Mouse (Mus musculus): ENCODE results near the gene Galntl5. TPM values are rescaled to one million over a fixed set of nuclear protein-coding genes. Genes with fewer than 3 reads are reported as not detected.
"Not testable (repeated sequence)": the region's sequence is repeated elsewhere in the genome, so short reads cannot be mapped to it uniquely, and the experiment has no call there.

The Galntl5 gene
- total RNA-seq, 2 experiments from 2014 or later = not detected

DNA sequence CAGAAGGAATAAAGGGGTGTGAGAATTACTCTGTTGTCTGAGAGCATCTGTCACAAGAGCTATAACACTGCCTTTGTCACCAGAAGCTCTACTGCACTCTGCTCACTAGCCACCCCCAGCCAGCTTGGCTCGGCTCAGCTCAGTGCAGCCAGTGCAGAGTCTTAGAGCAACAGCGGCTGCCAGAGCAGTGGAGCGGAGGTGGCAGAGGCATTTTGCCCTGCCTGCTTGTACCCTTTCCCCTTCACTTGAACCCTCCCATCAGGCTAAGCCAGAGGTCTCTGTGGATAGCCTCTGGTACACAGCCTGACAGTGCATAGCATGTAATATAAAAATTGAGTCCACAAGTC, 15.5 kb upstream of the Galntl5 start:
- intact Hi-C loops (cut with DNase I) = loop anchor here (1.0 kb wide), 1 partner anchor 142 kb away; no protein-coding TSS in a partner anchor

DNA sequence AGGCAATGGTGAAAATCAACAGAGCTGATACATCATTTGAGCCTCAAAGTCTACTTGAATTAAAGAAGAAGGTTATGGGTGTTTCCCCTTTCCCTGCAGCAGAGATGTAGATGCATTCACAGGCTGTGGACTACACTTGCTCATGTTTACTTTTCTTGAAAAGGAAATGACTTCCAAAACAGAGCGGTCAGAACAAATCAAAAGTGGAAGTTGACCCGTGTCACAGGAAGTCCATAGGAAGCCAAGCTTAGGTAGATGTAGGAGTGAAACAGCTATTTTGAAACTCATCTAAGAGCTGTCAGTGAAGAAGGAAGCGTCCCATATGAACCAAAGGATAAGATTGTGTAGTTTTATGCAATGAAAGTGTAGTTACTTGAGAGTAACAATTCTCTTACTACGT, 14.6 kb upstream of the Galntl5 start:
- intact Hi-C loops (cut with DNase I) = no loop called here
- TF ChIP-seq CTCF (IDR thresholded peaks at IDR 0.05) = no peak
- no peak for DNase-seq
- Histone ChIP-seq H3K27ac (no peak overlapping the region), H3K4me3 (no peak overlapping the region)

More for the DNA sequence above, 15.5 kb upstream of the Galntl5 start:
- Histone ChIP-seq H3K4me3 (no peak overlapping the region), H3K27ac (no peak overlapping the region)
- DNase-seq = no peak
- TF ChIP-seq CTCF (IDR thresholded peaks at IDR 0.05) = no peak

- DNase-seq; H3K27ac ChIP-seq; intact Hi-C loops (cut with DNase I); H3K4me3 ChIP-seq: not testable (repeated sequence)
These were observed 3.3 kb upstream of the Galntl5 start for GRCm38 (mm10) chr5:25177937-25178336.

- DNase-seq; intact Hi-C loops (cut with DNase I); H3K4me3 ChIP-seq; H3K27ac ChIP-seq: not testable (repeated sequence)
These were observed 2.7 kb upstream of the Galntl5 start for GRCm38 (mm10) chr5:25178543-25178942.

- DNase-seq = no peak
- intact Hi-C loops (cut with DNase I) = no loop called here
- no peak for TF ChIP-seq CTCF (IDR thresholded peaks at IDR 0.05)
- Histone ChIP-seq H3K4me3 (no peak overlapping the region), H3K27ac (no peak overlapping the region)
These were observed 2.0 kb upstream of the Galntl5 start for GRCm38 (mm10) chr5:25179284-25179683.

DNA sequence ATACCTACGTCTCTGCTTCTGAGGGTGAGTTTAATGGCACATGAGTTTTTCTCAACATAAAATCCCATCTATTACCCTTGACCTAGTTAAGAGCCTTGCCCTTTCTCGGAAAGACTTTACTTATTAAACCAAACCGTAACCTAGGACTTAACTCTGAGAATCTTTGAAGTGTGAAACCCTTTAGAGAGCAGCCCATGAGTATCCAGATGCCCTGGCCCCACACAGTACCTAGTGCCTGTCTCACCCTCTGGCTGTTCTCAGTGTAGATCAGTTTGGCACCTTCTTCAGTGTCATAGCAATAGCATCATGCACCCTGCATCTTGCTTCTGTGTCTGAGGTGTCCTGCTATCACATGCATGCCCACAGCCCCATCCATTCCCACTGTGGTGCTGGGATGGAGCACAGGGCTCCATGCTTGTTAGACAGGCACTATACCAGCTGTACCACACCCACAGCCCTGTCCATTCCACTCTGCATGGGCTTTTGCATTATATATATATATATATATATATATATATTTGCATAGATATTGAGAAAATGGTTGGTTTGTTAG, 1.2 kb upstream of the Galntl5 start:
- intact Hi-C loops (cut with DNase I) = no loop called here
- H3K27ac ChIP-seq = no peak overlapping the region
- no peak for TF ChIP-seq CTCF (IDR thresholded peaks at IDR 0.05)
- DNase-seq = no peak
- no peak overlapping the region for H3K4me3 ChIP-seq

DNA sequence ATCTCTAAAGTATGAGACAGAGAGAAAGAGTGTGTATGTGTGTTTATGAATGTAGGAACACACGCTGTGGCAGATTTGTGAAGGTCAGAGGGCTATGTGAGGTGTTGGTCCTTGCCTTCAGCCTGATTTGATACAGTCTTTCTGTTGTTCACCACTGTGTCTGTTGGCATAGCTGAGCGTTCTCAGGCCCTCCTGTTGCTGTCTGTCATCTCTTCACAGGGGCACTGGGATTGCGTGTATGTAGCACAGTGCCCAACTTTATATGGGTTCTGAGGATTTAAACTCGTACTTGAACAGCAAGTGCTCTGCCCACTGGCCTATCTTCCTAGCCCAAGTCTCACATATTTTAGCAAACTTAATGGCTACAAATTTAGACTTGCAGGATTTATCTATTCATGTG, 2.3 kb downstream of the Galntl5 start:
- Histone ChIP-seq H3K4me3 (no peak overlapping the region), H3K27ac (no peak overlapping the region)
- no peak for TF ChIP-seq CTCF (IDR thresholded peaks at IDR 0.05)
- DNase-seq = no peak
- intact Hi-C loops (cut with DNase I) = no loop called here

GRCm38 (mm10) chr5:25184594-25184993, 3.3 kb downstream of the Galntl5 start:
- intact Hi-C loops (cut with DNase I) = no loop called here
- DNase-seq = no peak
- Histone ChIP-seq H3K4me3 (no peak overlapping the region), H3K27ac (no peak overlapping the region)
- no peak for TF ChIP-seq CTCF (IDR thresholded peaks at IDR 0.05)

GRCm38 (mm10) chr5:25187727-25188126, 6.5 kb downstream of the Galntl5 start:
- Histone ChIP-seq H3K27ac (no peak overlapping the region), H3K4me3 (no peak overlapping the region)
- no peak for TF ChIP-seq CTCF (IDR thresholded peaks at IDR 0.05)
- no peak for DNase-seq
- intact Hi-C loops (cut with DNase I) = no loop called here

DNA sequence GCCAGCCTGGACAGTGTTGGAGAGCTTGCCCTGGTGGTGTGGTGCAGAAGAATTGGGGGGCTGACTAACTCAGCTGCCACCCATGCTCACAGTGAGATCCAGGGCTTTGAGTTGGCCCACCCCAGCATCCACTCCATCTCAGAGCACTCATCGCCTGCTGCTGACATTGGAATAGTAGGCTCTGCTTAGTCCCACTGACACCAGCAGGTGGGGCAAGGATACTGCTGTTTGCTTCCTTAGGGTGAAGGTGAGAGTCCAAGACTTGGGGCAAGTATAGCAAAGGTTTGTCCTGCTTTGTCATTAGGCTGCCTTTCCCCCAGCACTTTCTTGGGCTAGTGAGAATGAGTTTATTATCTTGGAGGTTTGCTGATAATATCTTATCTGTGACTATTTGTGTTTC, 7.5 kb downstream of the Galntl5 start:
- intact Hi-C loops (cut with DNase I) = no loop called here

DNA sequence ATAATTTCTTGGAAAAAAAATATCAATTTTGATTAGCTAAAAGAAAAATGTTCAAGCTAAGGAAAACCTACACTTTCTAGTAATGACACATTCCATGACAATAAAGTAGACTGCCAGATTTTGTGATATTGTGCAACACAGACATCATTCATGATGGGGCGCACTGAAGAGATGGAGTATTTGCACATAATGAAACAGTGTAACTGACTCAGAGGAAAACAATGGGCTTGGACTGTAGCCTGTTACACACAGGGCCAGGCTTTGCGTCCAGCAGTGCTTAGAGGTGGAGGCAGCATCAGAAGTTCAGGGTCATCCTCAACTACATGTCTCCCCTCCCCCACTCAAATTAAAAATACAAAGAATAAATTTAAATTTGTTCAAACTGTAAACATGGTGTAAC, 9.3 kb downstream of the Galntl5 start:
- intact Hi-C loops (cut with DNase I) = no loop called here

More for the DNA sequence above, 7.5 kb downstream of the Galntl5 start:
- DNase-seq = peak; percentile 25
- no peak overlapping the region for H3K4me3 ChIP-seq
- no peak overlapping the region for H3K27ac ChIP-seq
- peak; percentile 51 for TF ChIP-seq CTCF (IDR thresholded peaks at IDR 0.05)

DNA sequence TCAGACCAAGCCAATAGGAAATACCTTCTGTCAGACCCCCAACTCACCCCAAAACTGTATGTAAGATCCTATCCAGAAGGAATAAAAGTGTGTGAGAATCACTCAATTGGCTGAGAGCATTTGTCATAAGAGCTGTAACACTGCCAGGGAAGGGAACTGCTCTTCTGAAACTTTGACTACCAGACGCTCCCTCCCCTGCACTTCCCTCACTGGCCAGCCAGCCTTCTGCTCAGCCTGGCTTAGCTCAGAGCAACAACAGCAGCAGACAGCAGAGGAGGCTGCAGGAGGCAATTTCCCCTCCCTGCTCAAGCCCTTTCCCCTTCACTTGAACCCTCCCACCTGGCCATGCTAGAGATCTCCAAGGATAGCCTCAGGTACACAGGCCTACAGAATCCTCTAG, 30.6 kb downstream of the Galntl5 start:
- no peak for DNase-seq
- H3K4me3 ChIP-seq = no peak overlapping the region
- H3K27ac ChIP-seq = no peak overlapping the region
- TF ChIP-seq CTCF (IDR thresholded peaks at IDR 0.05) = no peak
- intact Hi-C loops (cut with DNase I) = no loop called here

More for the DNA sequence above, 9.3 kb downstream of the Galntl5 start:
- no peak for TF ChIP-seq CTCF (IDR thresholded peaks at IDR 0.05)
- no peak for DNase-seq
- no peak overlapping the region for H3K4me3 ChIP-seq
- H3K27ac ChIP-seq = no peak overlapping the region

GRCm38 (mm10) chr5:25213216-25213615, 32.0 kb downstream of the Galntl5 start:
- intact Hi-C loops (cut with DNase I); DNase-seq: not testable (repeated sequence)

DNA sequence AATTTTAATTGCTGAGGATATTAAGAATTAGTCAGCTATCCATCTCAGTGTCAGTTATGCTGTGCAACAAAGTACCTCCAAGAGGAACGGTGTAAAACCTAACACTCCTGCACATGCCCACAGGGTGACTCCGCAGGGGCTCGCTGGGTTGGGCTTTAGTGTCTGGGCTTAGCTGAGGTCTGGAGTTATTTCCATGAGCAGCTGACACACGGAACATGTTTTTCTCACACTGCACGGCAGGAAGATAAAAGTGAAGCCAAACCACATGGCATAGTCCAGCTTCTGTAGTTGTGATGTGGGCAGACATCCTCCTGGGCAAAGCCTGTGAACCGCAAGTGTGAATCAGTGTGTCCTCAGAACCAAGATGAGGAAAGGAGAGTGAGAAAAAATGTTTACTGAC, 33.7 kb downstream of the Galntl5 start:
- intact Hi-C loops (cut with DNase I) = no loop called here
- TF ChIP-seq CTCF (IDR thresholded peaks at IDR 0.05) = no peak
- DNase-seq = no peak
- H3K4me3 ChIP-seq = no peak overlapping the region
- no peak overlapping the region for H3K27ac ChIP-seq

More at GRCm38 (mm10) chr5:25213216-25213615, 32.0 kb downstream of the Galntl5 start:
- H3K27ac ChIP-seq, H3K4me3 ChIP-seq: not testable (repeated sequence)

All from gastrocnemius, adult 2 months (tissue).